Mouse (Mus musculus): ENCODE data around the gene Olfr1532-ps1. TPM values are rescaled to one million over a fixed set of nuclear protein-coding genes. Genes with fewer than 3 reads are reported as not detected.
"Not testable (repeated sequence)": the region's sequence is repeated elsewhere in the genome, so short reads cannot be mapped to it uniquely, and the experiment has no call there.

Olfr1532-ps1 gene
- not detected in 2 replicates for polyA plus RNA-seq (2012; rRNA removed)

DNA sequence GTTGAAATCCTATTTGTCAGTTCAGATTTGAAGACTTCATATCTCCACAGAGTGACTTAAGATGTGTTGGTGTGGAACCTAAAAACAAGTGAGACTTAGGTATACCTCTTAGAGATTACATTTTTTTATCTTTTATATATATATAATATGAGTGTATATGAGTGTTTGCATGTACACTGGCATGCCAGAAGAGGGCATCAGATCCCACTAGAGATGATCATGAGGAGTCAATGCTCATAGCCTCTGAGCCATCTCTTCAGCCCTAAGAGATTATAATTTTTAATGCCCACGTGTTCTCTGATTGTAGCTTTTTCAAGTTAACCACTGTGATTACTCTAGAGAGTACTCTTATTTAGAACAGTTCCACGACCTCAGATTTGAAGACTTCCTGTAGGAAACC, at the start of gene Olfr1532-ps1:
TSS of gene Olfr1532-ps1 (plus strand) at position 326 of the 400 bp plus-strand sequence.
- DNase-seq (ENCODE audit: extremely low spot score in 1 of 2, low spot score in 1 of 2) = no peak

GRCm38 (mm10) chr7:106862885-106863284, 44.9 kb upstream of the Olfr1532-ps1 start, which contains the start of gene Olfr704:
TSS of gene Olfr704 (plus strand) at chr7:106863185.
- DNase-seq (ENCODE audit: extremely low spot score in 1 of 2, low spot score in 1 of 2) = no peak

- no peak for DNase-seq (ENCODE audit: extremely low spot score in 1 of 2, low spot score in 1 of 2)
Measured at GRCm38 (mm10) chr7:106876791-106877190, 31.0 kb upstream of the Olfr1532-ps1 start, which contains the start of gene Olfr705. TSS of gene Olfr705 (minus strand) at chr7:106876891.

- DNase-seq (ENCODE audit: extremely low spot score in 1 of 2, low spot score in 1 of 2) = no peak
Measured at GRCm38 (mm10) chr7:106888062-106888461, 19.7 kb upstream of the Olfr1532-ps1 start, which contains the start of gene Olfr706. TSS of gene Olfr706 (minus strand) at chr7:106888162.

GRCm38 (mm10) chr7:106901141-106901540, 6.7 kb upstream of the Olfr1532-ps1 start, which contains the start of gene Olfr707:
TSS of gene Olfr707 (minus strand) at chr7:106901241.
- DNase-seq (ENCODE audit: extremely low spot score in 1 of 2, low spot score in 1 of 2) = not testable (repeated sequence)

- DNase-seq (ENCODE audit: extremely low spot score in 1 of 2, low spot score in 1 of 2) = not testable (repeated sequence)
Measured at GRCm38 (mm10) chr7:106920961-106921360, 13.2 kb downstream of the Olfr1532-ps1 start.

GRCm38 (mm10) chr7:106932119-106932518, 24.3 kb downstream of the Olfr1532-ps1 start, which contains the start of gene Olfr709-ps1:
TSS of gene Olfr709-ps1 (minus strand) at chr7:106932219.
- no peak for DNase-seq (ENCODE audit: extremely low spot score in 1 of 2, low spot score in 1 of 2)

GRCm38 (mm10) chr7:106948212-106948611, 40.4 kb downstream of the Olfr1532-ps1 start, which contains the start of gene Olfr710:
TSS of gene Olfr710 (minus strand) at chr7:106948312.
- DNase-seq (ENCODE audit: extremely low spot score in 1 of 2, low spot score in 1 of 2) = no peak

DNA sequence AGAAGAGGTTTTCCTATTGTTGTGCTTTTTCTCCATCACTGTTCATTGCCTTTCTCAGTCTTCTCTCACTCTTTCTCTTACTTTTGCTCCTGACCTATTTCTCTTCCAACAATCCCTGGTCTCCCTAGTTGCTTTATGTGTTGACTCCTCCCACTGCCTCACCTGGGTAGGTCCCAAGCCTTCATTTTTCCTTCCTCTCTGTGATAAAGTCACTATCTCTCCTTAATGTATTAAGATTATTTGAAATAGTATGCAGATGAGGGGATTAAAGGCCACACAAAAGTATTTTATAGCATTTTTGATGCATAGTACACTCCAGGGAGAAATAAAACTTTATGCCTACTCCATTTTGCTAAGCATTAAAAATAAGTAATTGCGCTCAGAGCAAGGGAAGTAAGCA, 56.0 kb downstream of the Olfr1532-ps1 start, which contains the start of gene Olfr6:
TSS of gene Olfr6 (minus strand) at position 101 of the 400 bp plus-strand sequence.
- no peak for DNase-seq (ENCODE audit: extremely low spot score in 1 of 2, low spot score in 1 of 2)

Other genes with a start within 250 kb of the Olfr1532-ps1 start
- not detected in 2 replicates for gene Olfr693, start 227.4 kb upstream of the Olfr1532-ps1 start, polyA plus RNA-seq (2012; rRNA removed)
- gene Olfr694, start 216.2 kb upstream of the Olfr1532-ps1 start, polyA plus RNA-seq (2012; rRNA removed) = not detected in 2 replicates
- 0.02 TPM in 1 of 2 replicates, not detected in the other for gene Olfr695, start 191.6 kb upstream of the Olfr1532-ps1 start, polyA plus RNA-seq (2012; rRNA removed)
- gene Olfr697, start 165.6 kb upstream of the Olfr1532-ps1 start, polyA plus RNA-seq (2012; rRNA removed) = not detected in 2 replicates
- not detected in 2 replicates for gene Olfr698, start 152.6 kb upstream of the Olfr1532-ps1 start, polyA plus RNA-seq (2012; rRNA removed)
- not detected in 2 replicates for gene Olfr699, start 114.8 kb upstream of the Olfr1532-ps1 start, polyA plus RNA-seq (2012; rRNA removed)
- gene Olfr700, start 99.2 kb upstream of the Olfr1532-ps1 start, polyA plus RNA-seq (2012; rRNA removed) = not detected in 2 replicates
- not detected in 2 replicates for gene Olfr701, start 93.9 kb upstream of the Olfr1532-ps1 start, polyA plus RNA-seq (2012; rRNA removed)
- not detected in 2 replicates for gene Olfr702, start 74.1 kb upstream of the Olfr1532-ps1 start, polyA plus RNA-seq (2012; rRNA removed)
- not detected in 2 replicates for gene Olfr703, start 64.6 kb upstream of the Olfr1532-ps1 start, polyA plus RNA-seq (2012; rRNA removed)
- gene Olfr704, start 44.8 kb upstream of the Olfr1532-ps1 start, polyA plus RNA-seq (2012; rRNA removed) = not detected in 2 replicates
- not detected in 2 replicates for gene Olfr705, start 31.1 kb upstream of the Olfr1532-ps1 start, polyA plus RNA-seq (2012; rRNA removed)
- not detected in 2 replicates for gene Olfr706, start 19.8 kb upstream of the Olfr1532-ps1 start, polyA plus RNA-seq (2012; rRNA removed)
- gene Olfr707, start 6.8 kb upstream of the Olfr1532-ps1 start, polyA plus RNA-seq (2012; rRNA removed) = not detected in 2 replicates
- gene Olfr709-ps1, start 24.2 kb downstream of the Olfr1532-ps1 start, polyA plus RNA-seq (2012; rRNA removed) = not detected in 2 replicates
- gene Olfr710, start 40.3 kb downstream of the Olfr1532-ps1 start, polyA plus RNA-seq (2012; rRNA removed) = not detected in 2 replicates
- not detected in 2 replicates for gene Olfr6, start 55.9 kb downstream of the Olfr1532-ps1 start, polyA plus RNA-seq (2012; rRNA removed)
- not detected in 2 replicates for gene Olfr711, start 67.5 kb downstream of the Olfr1532-ps1 start, polyA plus RNA-seq (2012; rRNA removed)
- gene Olfr2, start 98.1 kb downstream of the Olfr1532-ps1 start, polyA plus RNA-seq (2012; rRNA removed) = not detected in 2 replicates
- gene Olfr713, start 123.2 kb downstream of the Olfr1532-ps1 start, polyA plus RNA-seq (2012; rRNA removed) = not detected in 2 replicates
- gene Olfr714, start 163.0 kb downstream of the Olfr1532-ps1 start, polyA plus RNA-seq (2012; rRNA removed) = 0.04 TPM in 1 of 2 replicates, not detected in the other
- gene Olfr17, start 185.2 kb downstream of the Olfr1532-ps1 start, polyA plus RNA-seq (2012; rRNA removed) = not detected in 2 replicates
- gene Olfr715b, start 202.4 kb downstream of the Olfr1532-ps1 start, polyA plus RNA-seq (2012; rRNA removed) = not detected in 2 replicates
- not detected in 2 replicates for gene Olfr715, start 223.1 kb downstream of the Olfr1532-ps1 start, polyA plus RNA-seq (2012; rRNA removed)
- gene Olfr716, start 230.3 kb downstream of the Olfr1532-ps1 start, polyA plus RNA-seq (2012; rRNA removed) = not detected in 2 replicates